Mouse (Mus musculus): ENCODE data around the gene Prps1l1. TPM values are rescaled to one million over a fixed set of nuclear protein-coding genes. Genes with fewer than 3 reads are reported as not detected.

Gene Prps1l1
- polyA plus RNA-seq (2015; fragmentation: Nextera tagmentation; extraction: Ambion mirVana) = not detected in 2 replicates

DNA sequence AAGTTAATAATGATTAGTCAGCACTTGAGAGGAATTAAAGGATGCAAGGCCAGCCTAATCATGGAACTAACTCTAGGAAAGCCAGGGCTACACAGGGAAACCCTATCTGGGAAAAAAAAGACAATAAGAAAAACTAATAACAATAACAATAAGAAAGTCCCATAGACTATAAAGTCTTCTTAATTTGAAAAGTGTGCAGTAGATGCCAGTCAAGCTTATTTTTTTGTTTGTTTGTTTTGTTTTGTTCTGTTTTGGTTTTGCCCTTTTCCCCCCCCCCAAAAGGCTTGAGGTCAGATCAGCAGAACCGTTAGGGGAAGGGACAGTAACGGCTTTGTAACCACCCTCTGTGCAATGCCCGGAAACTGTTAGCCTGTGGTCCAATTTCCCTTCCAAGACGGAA is at the start of gene Prps1l1:
TSS of gene Prps1l1 (plus strand) at position 301 of the 400 bp plus-strand sequence.
- ATAC-seq (ENCODE audit: insufficient read depth, low FRiP score) = no peak
- no peaks in the 10 kb centered on the region for H3K36me3 ChIP-seq (ENCODE audit: control insufficient read depth, insufficient read depth, low read length)
- H3K9ac ChIP-seq (ENCODE audit: low read length) = no peak within 1 kb of the TSS
- H3K27ac ChIP-seq (ENCODE audit: low read length) = no peak within 1 kb of the TSS
- no peak within 1 kb of the TSS for H3K4me3 ChIP-seq (replicated peaks; ENCODE audit: low read length)
- no peak within 1 kb of the TSS for H3K4me2 ChIP-seq (ENCODE audit: low read depth, low read length)
- H3K27me3 ChIP-seq (ENCODE audit: control insufficient read depth, insufficient read depth, low read length) = no peaks in the 10 kb centered on the region
- WGBS = 83% methylated on average over 4 of the region's 4 CpGs
- H3K4me1 ChIP-seq (ENCODE audit: control insufficient read depth, insufficient read depth, low read length) = no peaks in the 10 kb centered on the region
- H3K9me3 ChIP-seq (replicated peaks; ENCODE audit: control insufficient read depth, low read length) = no peaks in the 10 kb centered on the region

DNA sequence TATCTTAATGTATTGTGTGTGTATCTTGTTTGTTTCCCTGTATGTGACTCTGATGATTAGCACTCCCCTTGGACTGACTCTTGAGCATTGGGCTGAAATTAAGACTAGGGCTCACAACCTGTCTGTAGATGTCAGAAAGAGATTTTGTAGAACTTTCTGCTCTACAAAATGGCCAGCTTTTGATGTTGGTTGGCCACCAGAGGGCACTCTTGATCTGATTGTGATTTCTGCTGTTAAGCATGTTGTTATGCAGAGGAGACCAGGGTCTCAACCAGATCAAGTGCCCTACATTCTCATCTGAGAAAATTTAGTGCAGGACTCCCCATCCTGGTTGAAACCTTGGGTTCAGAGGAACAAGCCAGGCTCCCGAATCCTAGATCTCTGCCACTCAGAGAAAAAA is 46.6 kb upstream of the Prps1l1 start:
- H3K9ac ChIP-seq (ENCODE audit: low read length) = no peak overlapping the region
- H3K36me3 ChIP-seq (ENCODE audit: control insufficient read depth, insufficient read depth, low read length) = no peaks in the 10 kb centered on the region
- no peaks in the 10 kb centered on the region for H3K4me1 ChIP-seq (ENCODE audit: control insufficient read depth, insufficient read depth, low read length)
- no peak overlapping the region for H3K4me2 ChIP-seq (ENCODE audit: low read depth, low read length)
- no peaks in the 10 kb centered on the region for H3K9me3 ChIP-seq (replicated peaks; ENCODE audit: control insufficient read depth, low read length)
- no peak for ATAC-seq (ENCODE audit: insufficient read depth, low FRiP score)
- H3K4me3 ChIP-seq (replicated peaks; ENCODE audit: low read length) = no peak overlapping the region
- WGBS = 96% methylated on average over 1 of the region's 1 CpGs
- H3K27ac ChIP-seq (ENCODE audit: low read length) = no peak overlapping the region
- H3K27me3 ChIP-seq (ENCODE audit: control insufficient read depth, insufficient read depth, low read length) = no peaks in the 10 kb centered on the region

DNA sequence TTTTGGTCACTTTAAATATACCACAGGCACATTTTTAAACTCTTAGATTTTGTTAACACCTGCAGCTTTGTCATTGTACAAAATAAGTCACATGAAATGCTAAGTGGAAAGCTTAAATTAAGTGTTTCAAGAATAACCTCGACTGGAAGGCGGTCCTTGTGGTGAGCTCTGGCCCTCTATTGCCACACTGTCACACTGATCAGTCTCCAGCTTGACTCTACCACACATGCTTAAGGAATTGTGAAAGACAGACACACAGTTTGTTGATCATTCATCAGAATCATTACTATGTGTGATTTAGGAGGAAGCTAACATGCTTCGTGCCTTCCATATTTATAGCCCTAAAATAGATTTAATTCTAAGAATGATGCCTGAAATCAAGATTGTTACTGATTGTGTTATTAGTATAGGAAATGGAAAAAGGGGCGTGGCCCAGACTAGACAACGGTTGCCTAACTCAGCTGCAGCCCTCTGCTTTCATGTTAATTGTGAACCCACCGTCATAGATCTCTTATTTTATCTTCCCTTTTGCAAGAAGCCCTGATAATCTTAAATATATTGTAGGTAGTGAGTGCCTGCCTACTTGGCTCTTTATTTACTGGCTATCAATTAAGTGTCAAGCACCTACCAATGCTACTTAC is 35.4 kb upstream of the Prps1l1 start:
- Histone ChIP-seq H3K4me3 (replicated peaks; ENCODE audit: low read length) (no peak overlapping the region), H3K4me2 (ENCODE audit: low read depth, low read length) (no peak overlapping the region), H3K36me3 (ENCODE audit: control insufficient read depth, insufficient read depth, low read length) (no peaks in the 10 kb centered on the region), H3K4me1 (ENCODE audit: control insufficient read depth, insufficient read depth, low read length) (no peaks in the 10 kb centered on the region), H3K9me3 (replicated peaks; ENCODE audit: control insufficient read depth, low read length) (no peaks in the 10 kb centered on the region; the same call in 1 of the 2 replicates), H3K27me3 (ENCODE audit: control insufficient read depth, insufficient read depth, low read length) (no peaks in the 10 kb centered on the region), H3K9ac (ENCODE audit: low read length) (no peak overlapping the region), H3K27ac (ENCODE audit: low read length) (no peak overlapping the region)
- WGBS = 70% methylated on average over 6 of the region's 6 CpGs
- no peak for ATAC-seq (ENCODE audit: insufficient read depth, low FRiP score)

- no peak overlapping the region for H3K27ac ChIP-seq (ENCODE audit: low read length)
- H3K9ac ChIP-seq (ENCODE audit: low read length) = no peak overlapping the region
- no peak overlapping the region for H3K4me3 ChIP-seq (replicated peaks; ENCODE audit: low read length)
- H3K27me3 ChIP-seq (ENCODE audit: control insufficient read depth, insufficient read depth, low read length) = no peaks in the 10 kb centered on the region
- 87% methylated on average over 3 of the region's 3 CpGs for WGBS
- no peak overlapping the region for H3K4me2 ChIP-seq (ENCODE audit: low read depth, low read length)
- 0 out of 2 replicates have a peak, but pooled peaks cover 6% of the 10 kb centered on the region for H3K9me3 ChIP-seq (replicated peaks; ENCODE audit: control insufficient read depth, low read length)
- H3K36me3 ChIP-seq (ENCODE audit: control insufficient read depth, insufficient read depth, low read length) = no peaks in the 10 kb centered on the region
- H3K4me1 ChIP-seq (ENCODE audit: control insufficient read depth, insufficient read depth, low read length) = no peaks in the 10 kb centered on the region
- ATAC-seq (ENCODE audit: insufficient read depth, low FRiP score) = no peak
These were observed 8.6 kb upstream of the Prps1l1 start for GRCm38 (mm10) chr12:34975991-34976390.

GRCm38 (mm10) chr12:34985865-34986264 is 1.3 kb downstream of the Prps1l1 start:
- 83% methylated on average over 5 of the region's 5 CpGs for whole genome bisulfite sequencing
- Histone ChIP-seq H3K9ac (ENCODE audit: low read length) (no peak overlapping the region), H3K9me3 (replicated peaks; ENCODE audit: control insufficient read depth, low read length) (no peaks in the 10 kb centered on the region)

GRCm38 (mm10) chr12:34989537-34990200 is 5.1 kb downstream of the Prps1l1 start:
- Histone ChIP-seq H3K27ac (ENCODE audit: low read length) (no peak overlapping the region), H3K4me2 (ENCODE audit: low read depth, low read length) (no peak overlapping the region), H3K27me3 (ENCODE audit: control insufficient read depth, insufficient read depth, low read length) (no peaks in the 10 kb centered on the region), H3K9me3 (replicated peaks; ENCODE audit: control insufficient read depth, low read length) (no peaks in the 10 kb centered on the region), H3K4me1 (ENCODE audit: control insufficient read depth, insufficient read depth, low read length) (no peaks in the 10 kb centered on the region), H3K4me3 (replicated peaks; ENCODE audit: low read length) (no peak overlapping the region), H3K36me3 (ENCODE audit: control insufficient read depth, insufficient read depth, low read length) (no peaks in the 10 kb centered on the region), H3K9ac (ENCODE audit: low read length) (no peak overlapping the region)
- WGBS = 67% methylated on average over 7 of the region's 7 CpGs
- ATAC-seq (ENCODE audit: insufficient read depth, low FRiP score) = no peak

More at GRCm38 (mm10) chr12:34985865-34986264, 1.3 kb downstream of the Prps1l1 start:
- Histone ChIP-seq H3K4me2 (ENCODE audit: low read depth, low read length) (no peak overlapping the region), H3K27me3 (ENCODE audit: control insufficient read depth, insufficient read depth, low read length) (no peaks in the 10 kb centered on the region), H3K4me1 (ENCODE audit: control insufficient read depth, insufficient read depth, low read length) (no peaks in the 10 kb centered on the region), H3K27ac (ENCODE audit: low read length) (no peak overlapping the region), H3K36me3 (ENCODE audit: control insufficient read depth, insufficient read depth, low read length) (no peaks in the 10 kb centered on the region), H3K4me3 (replicated peaks; ENCODE audit: low read length) (no peak overlapping the region)
- ATAC-seq (ENCODE audit: insufficient read depth, low FRiP score) = no peak

DNA sequence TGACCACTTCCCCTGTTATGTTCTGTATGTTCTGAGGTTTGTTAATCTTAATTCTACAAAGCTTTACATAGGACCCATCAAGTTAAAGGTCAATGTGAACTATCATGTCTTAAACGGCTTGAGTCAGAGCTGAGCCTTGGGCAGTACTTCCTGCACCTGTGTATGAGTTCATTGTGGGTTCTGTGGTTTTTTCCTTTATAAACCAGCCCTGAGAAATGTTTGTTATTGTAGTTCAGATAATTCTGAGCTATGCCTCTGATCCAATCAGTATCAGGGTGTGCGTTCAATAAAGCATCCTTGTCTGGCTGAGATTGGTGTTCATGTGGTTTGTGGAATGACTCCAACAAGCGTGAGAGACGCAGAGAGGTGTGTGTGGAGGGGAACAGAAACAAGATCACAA is 5.8 kb downstream of the Prps1l1 start:
- WGBS = 77% methylated on average over 4 of the region's 4 CpGs
- no peak for ATAC-seq (ENCODE audit: insufficient read depth, low FRiP score)
- Histone ChIP-seq H3K4me2 (ENCODE audit: low read depth, low read length) (no peak overlapping the region), H3K27ac (ENCODE audit: low read length) (no peak overlapping the region), H3K4me1 (ENCODE audit: control insufficient read depth, insufficient read depth, low read length) (no peaks in the 10 kb centered on the region), H3K36me3 (ENCODE audit: control insufficient read depth, insufficient read depth, low read length) (no peaks in the 10 kb centered on the region), H3K27me3 (ENCODE audit: control insufficient read depth, insufficient read depth, low read length) (no peaks in the 10 kb centered on the region), H3K4me3 (replicated peaks; ENCODE audit: low read length) (no peak overlapping the region), H3K9me3 (replicated peaks; ENCODE audit: control insufficient read depth, low read length) (no peaks in the 10 kb centered on the region), H3K9ac (ENCODE audit: low read length) (no peak overlapping the region)

- 87% methylated on average over 2 of the region's 2 CpGs for WGBS
- Histone ChIP-seq H3K27me3 (ENCODE audit: control insufficient read depth, insufficient read depth, low read length) (no peaks in the 10 kb centered on the region), H3K9me3 (replicated peaks; ENCODE audit: control insufficient read depth, low read length) (no peaks in the 10 kb centered on the region), H3K4me1 (ENCODE audit: control insufficient read depth, insufficient read depth, low read length) (no peaks in the 10 kb centered on the region), H3K4me2 (ENCODE audit: low read depth, low read length) (no peak overlapping the region), H3K27ac (ENCODE audit: low read length) (no peak overlapping the region), H3K9ac (ENCODE audit: low read length) (no peak overlapping the region), H3K4me3 (replicated peaks; ENCODE audit: low read length) (no peak overlapping the region), H3K36me3 (ENCODE audit: control insufficient read depth, insufficient read depth, low read length) (no peaks in the 10 kb centered on the region)
- no peak for ATAC-seq (ENCODE audit: insufficient read depth, low FRiP score)
These were observed 7.3 kb downstream of the Prps1l1 start for GRCm38 (mm10) chr12:34991900-34992299.

- Histone ChIP-seq H3K4me3 (replicated peaks; ENCODE audit: low read length) (no peak overlapping the region), H3K9me3 (replicated peaks; ENCODE audit: control insufficient read depth, low read length) (no peaks in the 10 kb centered on the region), H3K9ac (ENCODE audit: low read length) (no peak overlapping the region), H3K4me2 (ENCODE audit: low read depth, low read length) (no peak overlapping the region), H3K27me3 (ENCODE audit: control insufficient read depth, insufficient read depth, low read length) (no peaks in the 10 kb centered on the region), H3K27ac (ENCODE audit: low read length) (no peak overlapping the region), H3K36me3 (ENCODE audit: control insufficient read depth, insufficient read depth, low read length) (no peaks in the 10 kb centered on the region), H3K4me1 (ENCODE audit: control insufficient read depth, insufficient read depth, low read length) (no peaks in the 10 kb centered on the region)
- ATAC-seq (ENCODE audit: insufficient read depth, low FRiP score) = no peak
- 78% methylated on average over 3 of the region's 3 CpGs for WGBS
These were observed 13.1 kb downstream of the Prps1l1 start for GRCm38 (mm10) chr12:34997597-34998182.
